In genomic region chr1:168093044-168093443, GRCm38 (mm10) we compare ENCODE assay signal across 11 mouse cellular contexts.
DNase-seq lines count a peak whose midpoint lies in the region; ATAC-seq and TF ChIP-seq lines count a peak whose summit lies in the region.
"Had no signal": no experiment of that assay in that cellular context is flagged by ENCODE, and none has a peak within 500 bp of the region (broad histone marks: within the 10 kb centered on the region; RNA-seq: fewer than 3 reads in every experiment).

No protein-coding gene starts in this region.

- WGBS in forebrain, embryonic 14.5 days: 89% methylated on average over 2 of the region's 2 CpGs
- 89% methylated on average over 2 of the region's 2 CpGs for WGBS in neural tube, embryonic 13.5 days

- peak; percentile 81 for ATAC-seq in Patski
- ATAC-seq in forebrain, embryonic 14.5 days: peak; percentile 68
- peak; percentile 62; the same call in 1 of the 2 replicates for ATAC-seq in neural tube, embryonic 13.5 days (ENCODE audit: low read depth)

- H3K9ac ChIP-seq in forebrain, embryonic 14.5 days (ENCODE audit: low read length): no peak overlapping the region
- H3K9ac ChIP-seq in neural tube, embryonic 13.5 days: no peak overlapping the region
- H3K9ac ChIP-seq: liver, embryonic 14.5 days; stomach, embryonic 15.5 days had no signal

- CTCF ChIA-PET in Patski (lab: Charles Lee): no interaction called here

- no peaks in the 10 kb centered on the region for H3K27me3 ChIP-seq in Patski
- no peaks in the 10 kb centered on the region for H3K27me3 ChIP-seq in forebrain, embryonic 14.5 days (replicated peaks; ENCODE audit: control insufficient read depth, insufficient read depth, low read length)
- H3K27me3 ChIP-seq in neural tube, embryonic 13.5 days: no peaks in the 10 kb centered on the region
- H3K27me3 ChIP-seq: stomach, embryonic 15.5 days had no signal

- no peak overlapping the region for H3K4me3 ChIP-seq in gastrocnemius, adult 2 months
- no peak overlapping the region for H3K4me3 ChIP-seq in forebrain, embryonic 14.5 days (ENCODE audit: low read depth, low read length)
- H3K4me3 ChIP-seq in neural tube, embryonic 13.5 days: no peak overlapping the region
- H3K4me3 ChIP-seq: stomach, embryonic 15.5 days had no signal

- intact Hi-C loops in gastrocnemius, adult 2 months (cut with DNase I): loop anchor here (5.0 to 10.0 kb wide), 3 partner anchors 119 to 1259 kb away; no protein-coding TSS in a partner anchor

- DNase-seq in gastrocnemius, adult 2 months: peak; percentile 53
- DNase-seq in gastrocnemius, postnatal 25 days: no peak
- DNase-seq in Patski (ENCODE audit: low read depth, low spot score) (no peak), MN1 (ENCODE audit: low spot score) (no peak)
- peak; percentile 60 for DNase-seq in forebrain, embryonic 14.5 days (ENCODE audit: low spot score)
- DNase-seq in kidney, postnatal 4 days: peak; percentile 49 to 59
- no peak for DNase-seq in thymus, postnatal 4 days

- no peaks in the 10 kb centered on the region for H3K36me3 ChIP-seq in forebrain, embryonic 14.5 days (ENCODE audit: control insufficient read depth, insufficient read depth, low read length)
- H3K36me3 ChIP-seq in neural tube, embryonic 13.5 days: no peaks in the 10 kb centered on the region
- H3K36me3 ChIP-seq: G1E; stomach, embryonic 15.5 days had no signal

- in situ Hi-C loops in Patski (cut with MboI; ENCODE audit: low pct_unique_long_range_greater_than_20kb): loop anchor here (10.0 kb wide), 1 partner anchor 1262 kb away; no protein-coding TSS in a partner anchor

- H3K4me2 ChIP-seq in forebrain, embryonic 14.5 days (ENCODE audit: low read length): no peak overlapping the region
- H3K4me2 ChIP-seq in neural tube, embryonic 13.5 days: no peak overlapping the region
- H3K4me2 ChIP-seq: stomach, embryonic 15.5 days had no signal

- no peaks in the 10 kb centered on the region for H3K9me3 ChIP-seq in forebrain, embryonic 14.5 days (replicated peaks; ENCODE audit: control insufficient read depth, low read length)
- no peaks in the 10 kb centered on the region for H3K9me3 ChIP-seq in neural tube, embryonic 13.5 days
- H3K9me3 ChIP-seq: stomach, embryonic 15.5 days had no signal

- no peak overlapping the region for H3K27ac ChIP-seq in gastrocnemius, adult 2 months
- H3K27ac ChIP-seq in forebrain, embryonic 14.5 days (ENCODE audit: low read depth, low read length): no peak overlapping the region
- H3K27ac ChIP-seq in neural tube, embryonic 13.5 days (replicated peaks): no peak overlapping the region
- H3K27ac ChIP-seq: liver, embryonic 14.5 days; stomach, embryonic 15.5 days had no signal

- peaks cover 8% of the 10 kb centered on the region; the same call in 1 of the 2 replicates for H3K4me1 ChIP-seq in forebrain, embryonic 14.5 days (ENCODE audit: control insufficient read depth, insufficient read depth, low read length)
- H3K4me1 ChIP-seq in neural tube, embryonic 13.5 days (replicated peaks): peaks cover 21% of the 10 kb centered on the region
- H3K4me1 ChIP-seq: stomach, embryonic 15.5 days had no signal

- POLR2A ChIA-PET in Patski (lab: Charles Lee): no interaction called here

- peak; percentile 65 for TF ChIP-seq CTCF in gastrocnemius, adult 2 months (IDR thresholded peaks at IDR 0.05)
- peak; percentile 69 for TF ChIP-seq CTCF in Patski (IDR thresholded peaks at IDR 0.05)

Comparison
In these comparisons a context has a peak if more than half of its experiments do, and no peak if none do; other contexts are left out.
1. DNase-seq: peak in gastrocnemius, adult 2 months (single experiment), forebrain, embryonic 14.5 days (single experiment) and kidney, postnatal 4 days (2 of 2); none in gastrocnemius, postnatal 25 days (single experiment), Patski (single experiment), MN1 (single experiment) and thymus, postnatal 4 days (single experiment).
2. Peak in every context shown above with its lines, with median percentiles within 50 percentile points of each other: ATAC-seq.